Mouse (Mus musculus) heart, embryonic 14.5 days (tissue): Measurements from ENCODE around the gene Itpk1. TPM values are rescaled to one million over a fixed set of nuclear protein-coding genes. Genes with fewer than 3 reads are reported as not detected.

Source experiments
- ATAC-seq: fragments of 200-750 bp; cut with Nextera tagmentation; 2 replicates; pipeline ENCODE4 v1.8.0; 2017; ENCODE audit warnings: low read depth, moderate TSS enrichment; ENCODE audit not compliant: insufficient number of reproducible peaks, insufficient read depth, low FRiP score
- H3K27ac ChIP-seq, 2 experiments: fragments of 200-500 bp in 1 of 2; fragments of 300-500 bp in 1 of 2; sonication (generic) in 1 of 2; replicated peaks in 1 of 2; 2 replicates each; pipeline ENCODE4 v1.5.1; 2012 to 2014; ENCODE audit warnings: low read depth in 2 of 2, low read length in 2 of 2, control low read depth in 1 of 2, mild to moderate bottlenecking in 1 of 2, mixed read lengths in 1 of 2; ENCODE audit not compliant: control insufficient read depth in 1 of 2, insufficient read depth in 1 of 2
- H3K27me3 ChIP-seq: fragments of 300-500 bp; sonication (generic); 2 replicates; pipeline ENCODE4 v1.6.1; 2014; ENCODE audit warnings: mild to moderate bottlenecking, low read length, control low read depth; ENCODE audit not compliant: control insufficient read depth, insufficient read depth
- H3K36me3 ChIP-seq: fragments of 300-500 bp; sonication (generic); 2 replicates; pipeline ENCODE4 v1.6.1; 2014; ENCODE audit warnings: mild to moderate bottlenecking, control low read depth, low read length, mixed read lengths; ENCODE audit not compliant: control insufficient read depth, insufficient read depth
- H3K4me1 ChIP-seq, 2 experiments: fragments of 200-500 bp in 1 of 2; fragments of 300-500 bp in 1 of 2; sonication (generic) in 1 of 2; 2 replicates each; pipeline ENCODE4 v1.6.1; 2012 to 2014; ENCODE audit warnings: low read length in 2 of 2, control low read depth in 1 of 2, mixed read lengths in 1 of 2; ENCODE audit not compliant: control insufficient read depth in 2 of 2, insufficient read depth in 2 of 2
- H3K4me2 ChIP-seq: fragments of 300-500 bp; sonication (generic); 2 replicates; pipeline ENCODE4 v1.6.1; 2014; ENCODE audit warnings: mild to moderate bottlenecking, low read length
- H3K4me3 ChIP-seq, 2 experiments: fragments of 200-500 bp in 1 of 2; fragments of 300-500 bp in 1 of 2; sonication (generic) in 1 of 2; 2 replicates each; pipeline ENCODE4 v1.5.1; 2012 to 2014; ENCODE audit warnings: low read length in 2 of 2, mild to moderate bottlenecking in 2 of 2, control low read depth in 1 of 2, low read depth in 1 of 2, moderate library complexity in 1 of 2; ENCODE audit not compliant: control insufficient read depth in 1 of 2, insufficient read depth in 1 of 2
- H3K9ac ChIP-seq: fragments of 300-500 bp; sonication (generic); 2 replicates; pipeline ENCODE4 v1.6.1; 2014; ENCODE audit warnings: mild to moderate bottlenecking, low read length
- H3K9me3 ChIP-seq: fragments of 300-500 bp; sonication (generic); 2 replicates; pipeline ENCODE4 v1.6.1; 2016; ENCODE audit warnings: low read length, control low read depth; ENCODE audit not compliant: control insufficient read depth
- WGBS: fragments of 180-500 bp; shearing (Covaris S2); extraction: QIAGEN DNeasy Blood & Tissue Kit; methylation state at CpG from one replicate; pipeline ENCODE4 v1.1.7; 2014; 5-methylcytosine and 5-hydroxymethylcytosine counted together
- polyA plus RNA-seq: library from polyadenylated mRNA; unstranded; fragments of >200 nt; fragmentation: Nextera tagmentation; extraction: Ambion mirVana; gene quantifications from 2 replicates; pipeline ENCODE4 v1.2.1, GENCODE M21; 2014

Itpk1 gene
- polyA plus RNA-seq, 1 experiment from 2014 or later: 4.2 TPM

GRCm38 (mm10) chr12:102703111-102703412, 1.7 kb downstream of the Itpk1 start:
- Histone ChIP-seq H3K4me3 (peak overlapping the region in 1 of 2 experiments; percentile 12; a peak in 1 of 4 replicates), H3K4me2 (peak overlapping the region; percentile 96), H3K27me3 (peaks cover 7% of the 10 kb centered on the region; the same call in 1 of the 2 replicates), H3K9ac (no peak overlapping the region), H3K27ac (no peak overlapping the region), H3K36me3 (no peaks in the 10 kb centered on the region), H3K4me1 (peaks cover 16 to 37% of the 10 kb centered on the region in 2 experiments; a peak in 3 of 4 replicates), H3K9me3 (no peaks in the 10 kb centered on the region)
- WGBS: 14% methylated on average over 4 of the region's 4 CpGs
- ATAC-seq: no peak

- H3K27me3 ChIP-seq: peaks cover 7% of the 10 kb centered on the region; the same call in 1 of the 2 replicates
- no peak for ATAC-seq
- WGBS: 7% methylated on average over 15 of the region's 15 CpGs
- no peaks in the 10 kb centered on the region for H3K36me3 ChIP-seq
- H3K9me3 ChIP-seq: no peaks in the 10 kb centered on the region
- peaks cover 12 to 37% of the 10 kb centered on the region in 2 experiments; a peak in 3 of 4 replicates for H3K4me1 ChIP-seq
- H3K9ac ChIP-seq: peak overlapping the region; percentile 22; the same call in 1 of the 2 replicates
- peak overlapping the region in 1 of 2 experiments; percentile 12; a peak in 2 of 4 replicates for H3K4me3 ChIP-seq
- H3K27ac ChIP-seq: no peak overlapping the region; a peak in 1 of 4 replicates
- H3K4me2 ChIP-seq: peak overlapping the region; percentile 96
These were observed 2.2 kb downstream of the Itpk1 start for GRCm38 (mm10) chr12:102702356-102703110.

GRCm38 (mm10) chr12:102701691-102702207, 3.0 kb downstream of the Itpk1 start:
- Histone ChIP-seq H3K27me3 (peaks cover 2% of the 10 kb centered on the region; the same call in 1 of the 2 replicates), H3K27ac (no peak overlapping the region), H3K4me2 (no peak overlapping the region), H3K9me3 (no peaks in the 10 kb centered on the region), H3K36me3 (no peaks in the 10 kb centered on the region), H3K4me3 (no peak overlapping the region), H3K9ac (no peak overlapping the region), H3K4me1 (peaks cover 12 to 36% of the 10 kb centered on the region in 2 experiments; a peak in 3 of 4 replicates)
- ATAC-seq: no peak
- 83% methylated on average over 5 of the region's 5 CpGs for WGBS

GRCm38 (mm10) chr12:102700453-102700852, 4.3 kb downstream of the Itpk1 start:
- no peaks in the 10 kb centered on the region for H3K27me3 ChIP-seq
- H3K9ac ChIP-seq: no peak overlapping the region
- 73% methylated on average over 12 of the region's 12 CpGs for WGBS
- H3K27ac ChIP-seq: no peak overlapping the region
- H3K36me3 ChIP-seq: no peaks in the 10 kb centered on the region
- H3K4me3 ChIP-seq: no peak overlapping the region
- no peaks in the 10 kb centered on the region for H3K9me3 ChIP-seq
- peaks cover 17 to 33% of the 10 kb centered on the region in 2 experiments for H3K4me1 ChIP-seq
- no peak for ATAC-seq
- H3K4me2 ChIP-seq: no peak overlapping the region

- H3K27me3 ChIP-seq: no peaks in the 10 kb centered on the region
- ATAC-seq: no peak
- no peaks in the 10 kb centered on the region for H3K9me3 ChIP-seq
- WGBS: 48% methylated on average over 1 of the region's 1 CpGs
- peaks cover 17 to 31% of the 10 kb centered on the region in 2 experiments for H3K4me1 ChIP-seq
- H3K4me3 ChIP-seq: no peak overlapping the region
- H3K36me3 ChIP-seq: no peaks in the 10 kb centered on the region
- no peak overlapping the region for H3K4me2 ChIP-seq
- no peak overlapping the region for H3K27ac ChIP-seq
- no peak overlapping the region for H3K9ac ChIP-seq
These were observed 5.6 kb downstream of the Itpk1 start for GRCm38 (mm10) chr12:102699156-102699555.

GRCm38 (mm10) chr12:102698089-102698684, 6.5 kb downstream of the Itpk1 start:
- Histone ChIP-seq H3K4me1 (peaks cover 11 to 21% of the 10 kb centered on the region in 2 experiments), H3K27ac (no peak overlapping the region), H3K36me3 (no peaks in the 10 kb centered on the region), H3K4me2 (no peak overlapping the region), H3K27me3 (no peaks in the 10 kb centered on the region), H3K9me3 (no peaks in the 10 kb centered on the region), H3K4me3 (no peak overlapping the region), H3K9ac (peak overlapping the region; percentile 38; the same call in 1 of the 2 replicates)
- ATAC-seq: no peak
- 60% methylated on average over 1 of the region's 1 CpGs for WGBS

GRCm38 (mm10) chr12:102697381-102697780, 7.3 kb downstream of the Itpk1 start:
- H3K27ac ChIP-seq: no peak overlapping the region
- no peaks in the 10 kb centered on the region for H3K27me3 ChIP-seq
- 79% methylated on average over 7 of the region's 7 CpGs for WGBS
- H3K4me2 ChIP-seq: no peak overlapping the region
- peaks cover 8 to 16% of the 10 kb centered on the region in 2 experiments for H3K4me1 ChIP-seq
- H3K4me3 ChIP-seq: no peak overlapping the region
- no peak for ATAC-seq
- H3K9ac ChIP-seq: no peak overlapping the region
- H3K9me3 ChIP-seq: no peaks in the 10 kb centered on the region
- no peaks in the 10 kb centered on the region for H3K36me3 ChIP-seq
